Mouse (Mus musculus): ENCODE data around the gene Ajap1. TPM values are rescaled to one million over a fixed set of nuclear protein-coding genes. Genes with fewer than 3 reads are reported as not detected.

The Ajap1 gene
- total RNA-seq, 4 experiments from 2014 or later = 1.2 to 9.5 (median 5.1) TPM

DNA sequence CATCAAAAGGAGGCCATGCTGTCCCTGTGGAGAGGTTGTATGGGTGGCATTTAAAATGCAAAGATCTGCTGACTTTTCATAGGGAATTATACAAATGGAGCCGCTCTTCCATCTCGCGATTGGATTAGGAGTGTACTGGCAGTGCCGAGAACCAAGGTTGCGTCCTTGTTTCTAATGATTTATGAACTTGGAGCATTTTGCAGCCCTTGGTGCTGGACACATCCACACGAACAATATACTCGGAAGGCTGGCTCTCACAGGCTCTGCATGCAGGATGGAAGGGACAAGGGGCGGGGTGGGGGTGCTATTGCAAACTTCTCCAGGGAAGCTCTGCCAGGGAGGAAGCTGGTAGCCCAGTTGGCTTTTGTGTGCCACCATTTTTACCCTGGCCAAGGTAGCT is 31.1 kb downstream of the Ajap1 start:
- peak; percentile 66 for DNase-seq

- DNase-seq = no peak
Measured at GRCm38 (mm10) chr4:153442522-153442921, 40.1 kb downstream of the Ajap1 start.

DNA sequence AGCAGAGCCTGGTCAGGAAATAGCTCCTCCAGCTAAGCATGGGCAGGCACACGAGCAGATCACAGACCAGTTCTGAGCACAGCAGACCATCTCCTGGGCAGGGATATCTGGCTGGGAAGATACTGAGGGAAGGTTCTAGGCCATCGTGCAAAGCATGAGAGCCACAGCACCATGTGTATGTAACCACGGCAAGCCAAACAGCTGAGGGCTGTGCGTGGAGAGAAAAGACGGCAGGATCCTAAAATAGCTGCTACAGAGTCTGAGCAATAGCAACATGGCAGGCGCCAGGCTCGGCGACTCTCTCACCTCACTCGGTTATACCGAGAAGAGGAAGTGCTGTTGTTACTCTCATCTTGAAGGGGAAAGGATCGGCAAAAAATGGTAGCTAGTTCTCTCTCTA is 42.7 kb downstream of the Ajap1 start:
- no peak for DNase-seq

GRCm38 (mm10) chr4:153439031-153439430 is 43.6 kb downstream of the Ajap1 start:
- no peak for DNase-seq

GRCm38 (mm10) chr4:153437196-153437595 is 45.4 kb downstream of the Ajap1 start:
- no peak for DNase-seq

DNA sequence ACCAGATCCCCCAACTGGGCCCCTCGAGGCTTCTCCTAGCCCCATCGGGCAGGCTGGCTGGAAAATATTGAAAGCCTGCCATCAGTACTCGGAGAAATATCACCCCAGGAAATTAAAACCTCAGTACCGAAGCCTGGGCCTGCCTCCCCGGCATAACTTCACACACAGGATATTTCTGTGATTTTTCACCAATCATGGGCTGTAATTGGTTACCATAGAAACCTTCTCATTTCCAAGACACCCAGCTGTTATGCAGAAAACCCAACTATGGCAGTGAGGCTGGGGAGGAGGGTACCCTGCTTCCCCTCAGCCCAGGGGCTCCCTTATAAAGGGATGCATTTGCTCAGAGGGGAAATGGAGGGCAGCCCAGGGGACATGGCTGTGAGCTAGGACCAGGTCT is 46.7 kb downstream of the Ajap1 start:
- DNase-seq = no peak

GRCm38 (mm10) chr4:153429971-153430370 is 52.6 kb downstream of the Ajap1 start:
- no peak for DNase-seq

DNA sequence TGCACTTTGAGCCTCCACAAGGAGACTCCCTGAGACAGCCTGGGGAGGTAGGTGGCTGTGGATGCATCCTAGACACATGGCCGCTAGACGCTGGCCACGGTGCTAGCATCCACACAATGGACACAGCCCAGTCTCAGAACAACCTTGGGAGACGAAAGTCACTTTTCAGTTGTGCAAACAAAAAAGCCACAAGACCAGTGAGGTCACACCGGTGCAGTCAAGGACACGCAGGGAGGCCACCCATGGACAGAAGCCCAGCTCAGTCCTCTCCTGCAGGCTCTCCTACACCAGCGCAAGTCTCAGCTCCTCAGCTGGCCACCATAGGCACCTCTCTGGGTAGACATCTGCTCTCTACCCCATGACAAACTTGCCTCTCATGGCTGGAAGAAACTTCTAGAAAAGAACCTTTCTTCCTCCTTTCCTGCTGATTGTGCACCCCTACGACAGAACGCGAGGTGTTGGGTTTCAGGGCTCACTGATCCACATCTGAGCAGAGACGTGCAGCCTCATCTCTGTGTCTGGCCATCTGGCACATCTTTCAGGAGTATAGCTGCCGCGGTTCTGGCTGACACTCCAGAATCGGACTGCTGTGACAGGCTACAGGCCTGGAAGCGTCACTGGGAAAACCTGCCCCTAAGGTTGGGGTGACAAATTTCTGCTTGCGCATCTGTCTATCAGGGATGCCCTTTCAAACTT is 56.5 kb downstream of the Ajap1 start:
- DNase-seq = peak; percentile 61

- no peak for DNase-seq
Measured at GRCm38 (mm10) chr4:153424324-153424723, 58.3 kb downstream of the Ajap1 start.

GRCm38 (mm10) chr4:153417926-153418325 is 64.7 kb downstream of the Ajap1 start:
- DNase-seq = peak; percentile 30

GRCm38 (mm10) chr4:153417164-153417896 is 65.3 kb downstream of the Ajap1 start:
- DNase-seq = no peak

GRCm38 (mm10) chr4:153416111-153416510 is 66.5 kb downstream of the Ajap1 start:
- DNase-seq = no peak

GRCm38 (mm10) chr4:153398421-153398820 is 84.2 kb downstream of the Ajap1 start:
- no peak for DNase-seq

DNA sequence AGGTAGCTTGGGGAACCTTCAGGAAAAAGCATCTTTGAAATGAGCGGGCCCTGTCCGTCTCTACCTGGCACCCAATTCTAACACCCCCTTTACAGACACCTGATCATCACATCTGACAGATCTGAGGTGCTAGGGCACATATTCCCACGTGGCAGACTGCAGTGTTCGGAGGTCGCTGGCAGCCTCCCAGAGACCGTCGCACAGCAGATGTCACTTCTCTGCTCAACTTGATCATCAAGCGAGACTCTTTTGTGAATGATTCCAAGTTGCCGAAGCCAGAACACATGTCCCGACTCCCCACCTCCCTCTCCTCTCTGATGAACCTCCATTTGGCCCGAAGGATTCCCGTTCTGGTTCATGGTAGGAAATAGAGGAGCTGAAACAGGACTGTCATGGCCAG is 95.1 kb downstream of the Ajap1 start:
- no peak for DNase-seq

- DNase-seq = no peak
Measured at GRCm38 (mm10) chr4:153381433-153381832, 101.2 kb downstream of the Ajap1 start.

- no peak for DNase-seq
Measured at GRCm38 (mm10) chr4:153380885-153381284, 101.7 kb downstream of the Ajap1 start.

- DNase-seq = no peak
Measured at GRCm38 (mm10) chr4:153377981-153378380, 104.6 kb downstream of the Ajap1 start.

DNA sequence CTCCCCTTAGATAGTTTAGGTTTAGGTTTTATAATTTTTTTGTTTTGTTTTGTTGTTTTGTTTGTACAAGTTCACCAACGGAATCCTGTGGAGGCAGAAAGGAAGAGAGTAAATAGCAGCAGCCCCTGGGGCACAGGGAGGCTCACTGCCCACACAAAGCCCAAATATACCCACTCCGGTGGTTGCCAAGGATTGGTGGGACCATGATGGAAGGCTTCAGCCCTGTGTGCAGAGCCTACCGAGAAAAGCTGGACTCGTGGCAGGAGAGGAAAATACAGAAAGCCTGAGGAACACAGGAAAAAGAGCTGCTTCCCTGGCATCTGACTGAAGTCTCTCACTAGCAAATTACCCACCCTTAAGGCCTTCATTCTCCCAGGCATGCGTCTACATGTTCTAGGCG is 108.4 kb downstream of the Ajap1 start:
- DNase-seq = no peak

GRCm38 (mm10) chr4:153373125-153373524 is 109.5 kb downstream of the Ajap1 start:
- DNase-seq = no peak

GRCm38 (mm10) chr4:153368620-153369159 is 113.9 kb downstream of the Ajap1 start:
- DNase-seq = no peak

GRCm38 (mm10) chr4:153360868-153361545 is 121.6 kb downstream of the Ajap1 start:
- DNase-seq = no peak

DNA sequence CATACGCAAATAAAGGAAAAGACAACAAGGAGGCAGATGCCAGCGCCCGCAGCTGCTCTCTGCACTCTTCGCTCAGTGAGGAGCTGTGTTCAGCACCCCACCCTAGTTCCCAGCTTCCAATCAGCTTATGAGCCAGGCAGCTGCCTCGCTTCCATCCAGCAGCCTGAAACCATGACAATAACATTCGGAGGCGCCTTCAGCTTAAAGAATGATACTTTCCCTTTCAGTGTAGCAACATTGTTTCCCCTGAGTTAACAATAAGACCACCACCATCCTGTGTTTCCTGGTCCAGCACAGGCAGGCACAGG is 124.4 kb downstream of the Ajap1 start:
- no peak for DNase-seq

GRCm38 (mm10) chr4:153357539-153358242 is 124.9 kb downstream of the Ajap1 start:
- DNase-seq = peak; percentile 9

Measured in adrenal gland, adult 8-10 months (tissue).